In the genomic region with DNA sequence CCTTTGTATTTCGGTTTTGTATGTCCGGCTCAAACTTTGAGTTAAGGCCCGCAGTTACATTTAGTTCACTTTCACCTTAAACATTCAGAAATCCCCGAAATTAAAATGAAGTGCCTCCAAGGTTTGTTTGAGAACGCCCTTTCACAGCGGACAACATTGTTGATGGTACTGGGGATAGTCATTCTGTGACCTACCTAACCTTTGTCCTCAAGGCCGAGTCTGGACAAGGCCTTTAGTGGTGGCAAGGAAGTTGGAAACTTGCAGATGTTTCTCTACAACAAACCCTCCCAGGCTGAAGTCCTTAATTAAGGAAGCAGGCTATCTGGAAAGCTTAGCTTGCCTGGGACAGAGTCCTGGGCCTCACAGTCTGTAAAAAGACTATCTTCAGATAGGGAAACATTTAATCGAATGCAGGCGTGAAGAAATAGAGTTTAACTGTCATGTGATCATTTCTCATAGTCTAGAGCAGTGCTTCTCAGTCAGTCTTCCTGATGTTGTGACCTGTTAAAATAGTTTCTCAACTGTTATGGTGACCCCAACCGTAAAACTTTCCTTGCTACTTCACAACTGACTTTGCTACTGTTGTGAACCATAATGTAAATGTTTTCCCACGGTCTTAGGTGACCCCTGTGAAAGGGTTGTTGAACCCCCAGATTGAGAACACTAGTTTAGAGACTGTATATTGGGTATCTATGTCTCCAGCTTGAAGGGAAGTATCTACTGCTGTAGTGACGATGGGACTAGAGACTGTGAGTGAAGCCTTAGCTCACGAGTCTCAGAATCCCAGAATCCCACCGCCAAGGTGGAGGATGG, we compare ENCODE assay signal across 8 mouse cellular contexts. TPM values are rescaled to one million over a fixed set of nuclear protein-coding genes. Genes with fewer than 3 reads are reported as not detected.
DNase-seq lines count a peak whose midpoint lies in the region; ATAC-seq lines count a peak whose summit lies in the region.

No protein-coding gene starts in this region.

- peaks cover 42% of the 10 kb centered on the region for H3K36me3 ChIP-seq in erythroblast, embryonic 14.5 days (ENCODE audit: control insufficient read depth)
- H3K36me3 ChIP-seq in intestine, embryonic 15.5 days: no peaks in the 10 kb centered on the region
- H3K36me3 ChIP-seq in midbrain, embryonic 11.5 days (ENCODE audit: control insufficient read depth, insufficient read depth, low read length): 0 out of 2 replicates have a peak, but pooled peaks cover 5% of the 10 kb centered on the region

- peak overlapping the region; percentile 95 for H3K27ac ChIP-seq in intestine, embryonic 15.5 days
- H3K27ac ChIP-seq in midbrain, embryonic 11.5 days (ENCODE audit: low read depth, low read length): peak overlapping the region; percentile 89

- no peak for ATAC-seq in intestine, embryonic 15.5 days
- ATAC-seq in midbrain, embryonic 11.5 days (ENCODE audit: low FRiP score): no peak

- peak overlapping the region; percentile 73 for H3K4me2 ChIP-seq in intestine, embryonic 15.5 days (replicated peaks)
- peak overlapping the region; percentile 91 for H3K4me2 ChIP-seq in midbrain, embryonic 11.5 days

- H3K4me1 ChIP-seq in erythroblast, embryonic 14.5 days (ENCODE audit: control insufficient read depth): peaks cover 43% of the 10 kb centered on the region
- peaks cover 34% of the 10 kb centered on the region for H3K4me1 ChIP-seq in intestine, embryonic 15.5 days (replicated peaks)
- H3K4me1 ChIP-seq in midbrain, embryonic 11.5 days (ENCODE audit: control insufficient read depth, insufficient read depth, low read length): peaks cover 43% of the 10 kb centered on the region

- peak overlapping the region; percentile 85 for H3K4me3 ChIP-seq in erythroblast, embryonic 14.5 days (replicated peaks)
- H3K4me3 ChIP-seq in intestine, embryonic 15.5 days (replicated peaks): peak overlapping the region; percentile 91
- H3K4me3 ChIP-seq in midbrain, embryonic 11.5 days (ENCODE audit: low read depth, low read length): peak overlapping the region; percentile 95

- peak; percentile 22 for DNase-seq in retina, postnatal 1 day
- no peak for DNase-seq in retina, embryonic 14.5 days (ENCODE audit: low spot score)
- DNase-seq in midbrain, embryonic 11.5 days (ENCODE audit: low spot score, missing footprints): peak; percentile 88
- no peak for DNase-seq in layer of hippocampus, adult 9-11 months
- DNase-seq in cerebellum, postnatal 10 days: no peak
- DNase-seq in T-cell, adult 2 months (ENCODE audit: low spot score): no peak

- 3% methylated on average over 14 of the region's 14 CpGs for WGBS in intestine, embryonic 15.5 days
- WGBS in midbrain, embryonic 11.5 days: 12% methylated on average over 14 of the region's 14 CpGs

- H3K27me3 ChIP-seq in erythroblast, embryonic 14.5 days (ENCODE audit: control insufficient read depth): no peaks in the 10 kb centered on the region
- no peaks in the 10 kb centered on the region for H3K27me3 ChIP-seq in intestine, embryonic 15.5 days (replicated peaks)
- no peaks in the 10 kb centered on the region for H3K27me3 ChIP-seq in midbrain, embryonic 11.5 days (ENCODE audit: control insufficient read depth, insufficient read depth, low read length)

- peak overlapping the region; percentile 95 for H3K9ac ChIP-seq in intestine, embryonic 15.5 days
- H3K9ac ChIP-seq in midbrain, embryonic 11.5 days (ENCODE audit: low read length): peak overlapping the region; percentile 85

- no peaks in the 10 kb centered on the region for H3K9me3 ChIP-seq in erythroblast, embryonic 14.5 days (ENCODE audit: control insufficient read depth, low read length)
- no peaks in the 10 kb centered on the region for H3K9me3 ChIP-seq in intestine, embryonic 15.5 days
- H3K9me3 ChIP-seq in midbrain, embryonic 11.5 days (ENCODE audit: control insufficient read depth, low read length): no peaks in the 10 kb centered on the region

RNA-seq across cellular contexts. Expression of gene Ctnnb1, which starts 6.0 kb away (rescaled TPM):
- 0.62 and 0.87 TPM in 2 replicates for polyA plus RNA-seq in erythroblast, embryonic 14.5 days (2012)
- 474 and 475 TPM in 2 replicates for polyA plus RNA-seq in intestine, embryonic 15.5 days (2015; fragmentation: Nextera tagmentation; extraction: Ambion mirVana)
- 999 and 1,044 TPM in 2 replicates for polyA plus RNA-seq in midbrain, embryonic 11.5 days (2014; fragmentation: Nextera tagmentation; extraction: Ambion mirVana)

Comparison
In these comparisons a context has a peak if more than half of its experiments do, and no peak if none do; other contexts are left out.
1. DNase-seq: peak in retina, postnatal 1 day (single experiment) and midbrain, embryonic 11.5 days (single experiment); none in retina, embryonic 14.5 days (single experiment), layer of hippocampus, adult 9-11 months (single experiment), cerebellum, postnatal 10 days (0 of 2) and T-cell, adult 2 months (single experiment).
2. RNA of gene Ctnnb1, which starts 6.0 kb away (polyA plus RNA-seq): 999 to 1,044 TPM in midbrain, embryonic 11.5 days and 474 to 475 TPM in intestine, embryonic 15.5 days; 0.62 to 0.87 TPM in erythroblast, embryonic 14.5 days; every median in the first group is over 100 times any median in the second.
3. Peak in every context shown above with its lines, with median percentiles within 50 percentile points of each other: H3K4me3 ChIP-seq.